Mouse (Mus musculus) stomach, postnatal 0 days (tissue): ENCODE measurements at regions not wholly inside any gene's neighbourhood (a gene's known extent, or its start where the extent isn't known, plus 50 kb on each side); places are given as distances from the start of the nearest gene placed in this dataset.

Experiments
- CTCF ChIP-seq: IDR thresholded peaks from 2 replicates; pipeline ENCODE4 v1.5.1; 2016; ENCODE audit warnings: antibody characterized with exemption, low read depth, mild to moderate bottlenecking, moderate library complexity
- EP300 ChIP-seq: optimal IDR thresholded peaks from 2 replicates; pipeline ENCODE3; 2016; ENCODE audit warnings: antibody characterized with exemption

GRCm38 (mm10) chr9:91796976-91797375 lies 395.8 kb upstream of the Plscr5 start:
- no peak for TF ChIP-seq CTCF
- no peak for TF ChIP-seq EP300
